Mouse (Mus musculus) small intestine, adult 2 months (tissue): ENCODE results near the gene Swsap1.

Experiments
- CTCF ChIP-seq: fragments of 200-500 bp; IDR thresholded peaks from 2 replicates; pipeline ENCODE4 v1.5.1; 2012; ENCODE audit warnings: low read depth, mild to moderate bottlenecking, control low read depth, inconsistent platforms, low read length, moderate library complexity, mixed read lengths; ENCODE audit not compliant: insufficient replicate concordance, insufficient read length; ENCODE audit errors: extremely low read depth
- POLR2A ChIP-seq: fragments of 200-500 bp; IDR thresholded peaks from 2 replicates; pipeline ENCODE4 v1.6.1; 2012; ENCODE audit warnings: low read depth, mild to moderate bottlenecking, control low read depth, inconsistent platforms, low read length, moderate library complexity

DNA sequence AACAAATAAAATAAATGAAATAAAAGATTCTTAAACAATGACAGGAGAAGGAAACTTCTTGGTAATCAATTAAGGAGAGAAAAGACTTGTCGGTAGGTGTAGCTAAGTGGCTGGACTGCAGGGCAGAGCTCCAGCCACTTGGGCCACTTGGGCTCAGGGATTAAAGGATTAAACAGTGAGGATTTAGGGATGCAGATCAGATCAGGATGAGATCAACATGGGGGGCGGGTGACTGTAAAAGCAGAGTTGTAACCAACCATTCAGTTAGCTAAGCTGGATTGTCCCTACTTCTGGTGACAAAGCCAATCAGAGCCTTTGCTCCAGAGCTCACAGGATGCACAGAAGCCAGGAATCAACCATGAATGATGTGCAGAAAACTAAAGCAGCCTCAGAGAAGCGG is 28.4 kb downstream of the Swsap1 start:
- TF ChIP-seq CTCF (no peak), POLR2A (no peak)
